Mouse (Mus musculus) left cerebral cortex, postnatal 36 days (tissue): ENCODE results near the gene Ppp1r12c. TPM values are rescaled to one million over a fixed set of nuclear protein-coding genes. Genes with fewer than 3 reads are reported as not detected.

Experiments
- DNase-seq, 2 experiments: peaks; one replicate each; pipeline ENCODE4 v3.0.0; 2021 to 2022; ENCODE audit warnings: low spot score in 2 of 2, mixed read lengths in 1 of 2
- intact Hi-C: fragments of 180-260 bp; cut with DNase I; formaldehyde crosslinking; loops from one replicate; pipeline ENCODE4 v1.15.1; 2025
- total RNA-seq, 2 experiments: library from RNA; stranded (reverse); gene quantifications; 2 replicates each; pipeline ENCODE4 v1.2.3; 2021

Gene Ppp1r12c
- total RNA-seq, 2 experiments from 2014 or later, result 142 to 168 TPM

DNA sequence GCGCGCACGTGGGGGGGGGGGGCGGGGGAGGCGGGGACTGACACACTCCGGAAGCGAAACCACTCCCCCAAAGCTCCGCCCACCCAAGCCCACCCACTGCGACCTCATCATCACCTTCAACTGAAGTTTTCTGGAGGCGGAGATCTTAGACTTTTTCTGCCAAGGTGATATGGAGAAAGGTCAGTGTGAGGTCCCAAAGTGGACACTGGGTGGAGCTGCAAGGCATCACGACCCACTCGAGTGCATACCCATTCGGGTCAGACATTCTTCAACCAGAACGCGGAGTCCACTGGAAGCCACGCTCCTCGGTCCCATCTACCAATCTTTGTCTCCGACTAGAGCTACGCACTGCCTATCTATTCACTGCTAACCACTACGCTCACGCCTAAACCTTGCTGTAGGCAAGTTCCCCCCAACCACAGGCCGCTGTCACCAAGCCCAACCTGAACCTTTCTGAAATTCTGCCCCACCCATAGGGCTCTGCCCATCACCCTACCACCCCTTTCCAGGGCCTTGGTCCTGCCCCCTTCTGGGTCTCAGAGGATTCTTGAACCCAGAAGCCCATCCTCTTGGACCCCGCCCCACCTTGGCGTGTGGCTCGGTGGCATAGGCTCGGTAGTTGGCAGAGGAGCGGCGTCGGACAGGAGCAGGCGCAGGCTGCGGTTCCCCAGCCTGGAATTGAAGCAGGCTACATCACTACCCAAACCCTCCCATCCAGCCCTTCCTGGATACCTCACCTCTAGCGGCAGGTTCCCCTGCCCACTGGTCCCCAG lies 19.9 kb upstream of the Ppp1r12c start:
- no peak for DNase-seq
- intact Hi-C loops, result loop anchor here (10.0 kb wide), 1 partner anchor 87 kb away; no protein-coding TSS in a partner anchor

GRCm38 (mm10) chr7:4518487-4518886 lies 17.0 kb upstream of the Ppp1r12c start:
- intact Hi-C loops, result no loop called here
- DNase-seq, result no peak

DNA sequence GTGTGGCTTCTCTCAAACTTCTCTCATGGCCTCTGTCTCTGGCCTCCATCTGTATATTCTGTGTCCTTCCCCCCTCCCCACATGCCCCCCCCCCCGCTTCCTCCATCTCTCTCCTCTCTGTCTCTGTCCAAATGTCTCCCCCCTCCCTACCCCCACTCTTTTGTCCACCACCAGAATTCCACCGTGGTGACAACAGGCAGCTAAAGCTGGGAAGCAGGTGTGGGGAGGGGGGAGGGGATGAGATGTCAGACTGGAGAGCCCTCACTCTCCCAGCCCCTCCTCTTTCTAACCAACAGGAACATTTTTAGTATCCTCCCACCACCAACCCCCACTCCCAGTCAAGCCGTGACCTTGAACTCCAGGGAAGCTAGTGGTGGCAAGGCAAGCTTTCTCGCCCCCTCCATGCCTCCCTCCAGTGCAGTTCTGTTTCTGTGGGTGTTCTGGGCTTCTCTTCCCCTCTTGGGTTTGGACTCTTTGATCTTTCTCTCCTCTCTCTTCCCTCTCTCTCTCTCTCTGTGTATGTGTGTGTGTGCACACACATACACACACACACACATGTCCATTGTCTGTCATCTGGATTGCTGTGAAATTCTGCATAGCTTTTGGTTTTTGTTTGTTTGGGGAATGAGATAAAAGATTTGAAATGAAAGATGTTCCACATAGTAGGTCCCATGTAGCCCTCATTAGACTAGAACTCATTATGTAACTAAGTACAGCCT lies 15.0 kb upstream of the Ppp1r12c start, which contains the start of gene Tnnt1:
Tnnt1 (minus strand) TSS at position 51 of the 719 bp plus-strand sequence.
- no peak for DNase-seq
- intact Hi-C loops, result no loop called here

DNA sequence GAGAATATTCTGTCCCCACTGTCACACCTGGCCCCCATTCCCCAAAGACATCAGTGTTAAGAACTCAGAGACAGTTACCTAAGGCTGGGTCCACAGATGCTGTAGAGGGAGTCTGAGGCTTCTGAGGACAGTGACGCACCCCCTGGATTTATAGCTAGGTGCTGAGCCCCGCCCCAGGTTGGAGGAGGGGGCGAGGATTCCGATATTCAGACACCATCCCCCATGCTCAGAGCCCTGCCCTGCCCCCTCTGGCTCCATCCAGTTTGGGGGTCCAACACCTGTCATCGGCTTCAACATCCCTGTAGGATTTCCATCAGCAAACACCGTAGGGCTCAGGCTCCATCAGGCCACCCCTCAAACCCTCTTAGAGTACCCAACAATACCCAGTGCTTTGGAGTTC lies 14.4 kb upstream of the Ppp1r12c start:
- intact Hi-C loops, result no loop called here
- DNase-seq, result no peak

GRCm38 (mm10) chr7:4513829-4514712 lies 12.6 kb upstream of the Ppp1r12c start:
- intact Hi-C loops, result no loop called here

DNA sequence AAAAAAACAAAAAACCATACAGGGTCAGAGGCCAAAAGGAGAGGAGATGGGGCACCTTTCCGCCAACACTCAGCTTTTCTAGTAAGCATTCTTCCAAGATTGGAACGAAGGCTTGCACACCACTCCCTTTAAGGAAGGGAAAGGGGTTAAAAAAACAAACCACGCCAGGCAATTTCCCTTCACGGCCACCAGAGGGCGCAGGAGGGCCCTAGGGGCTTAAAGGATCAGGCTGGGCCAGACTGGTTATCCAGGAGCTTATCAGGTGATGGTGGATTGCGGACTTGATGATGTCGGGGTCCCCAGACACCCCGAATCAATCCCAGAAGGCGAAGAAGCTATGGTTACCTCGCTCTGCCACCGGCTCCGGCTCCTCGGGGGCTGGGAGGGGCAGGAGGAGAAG lies 11.8 kb upstream of the Ppp1r12c start:
- intact Hi-C loops, result no loop called here
- DNase-seq, result no peak

More at GRCm38 (mm10) chr7:4513829-4514712, 12.6 kb upstream of the Ppp1r12c start:
- no peak for DNase-seq

DNA sequence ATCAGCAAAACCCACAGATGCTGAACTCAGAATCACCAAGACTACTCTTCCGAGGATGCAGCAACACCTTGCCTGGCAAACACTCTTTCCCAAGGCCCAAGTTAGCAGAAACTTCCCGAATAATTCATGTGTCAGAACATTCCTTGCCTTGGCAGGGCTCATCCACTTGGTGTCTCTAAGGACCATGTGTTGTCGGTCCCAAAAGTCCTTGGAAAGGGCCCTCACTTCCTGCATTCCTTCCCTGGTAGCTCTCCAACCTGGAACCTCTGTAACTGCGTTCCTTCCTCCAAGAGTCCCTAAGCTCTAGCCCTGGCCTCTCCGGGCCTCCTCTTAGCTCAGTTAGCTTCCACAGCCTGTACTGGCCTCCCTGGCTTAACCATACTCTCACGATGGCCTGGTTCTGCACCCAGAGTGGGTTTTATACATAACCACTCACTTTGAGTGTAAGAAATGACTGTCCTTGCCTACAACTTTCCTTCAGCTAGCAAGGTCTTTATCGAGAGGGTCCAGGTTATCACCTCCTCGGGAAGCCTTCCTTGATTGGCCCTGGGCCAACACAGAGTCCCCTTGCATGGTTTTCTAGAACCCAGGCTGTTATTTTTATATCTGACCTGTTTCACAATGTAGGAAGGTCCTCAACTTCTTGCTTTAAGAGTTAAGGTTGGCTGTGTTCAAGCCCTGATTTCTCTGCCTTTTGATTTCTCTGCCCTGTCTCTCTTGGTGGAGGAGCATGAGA lies 10.2 kb upstream of the Ppp1r12c start:
- intact Hi-C loops, result no loop called here
- no peak for DNase-seq

- intact Hi-C loops, result no loop called here
- peak in 1 of 2 experiments; percentile 33 for DNase-seq
Measured at GRCm38 (mm10) chr7:4509863-4510608, 8.6 kb upstream of the Ppp1r12c start.

GRCm38 (mm10) chr7:4508739-4509116 lies 7.2 kb upstream of the Ppp1r12c start:
- intact Hi-C loops, result no loop called here

DNA sequence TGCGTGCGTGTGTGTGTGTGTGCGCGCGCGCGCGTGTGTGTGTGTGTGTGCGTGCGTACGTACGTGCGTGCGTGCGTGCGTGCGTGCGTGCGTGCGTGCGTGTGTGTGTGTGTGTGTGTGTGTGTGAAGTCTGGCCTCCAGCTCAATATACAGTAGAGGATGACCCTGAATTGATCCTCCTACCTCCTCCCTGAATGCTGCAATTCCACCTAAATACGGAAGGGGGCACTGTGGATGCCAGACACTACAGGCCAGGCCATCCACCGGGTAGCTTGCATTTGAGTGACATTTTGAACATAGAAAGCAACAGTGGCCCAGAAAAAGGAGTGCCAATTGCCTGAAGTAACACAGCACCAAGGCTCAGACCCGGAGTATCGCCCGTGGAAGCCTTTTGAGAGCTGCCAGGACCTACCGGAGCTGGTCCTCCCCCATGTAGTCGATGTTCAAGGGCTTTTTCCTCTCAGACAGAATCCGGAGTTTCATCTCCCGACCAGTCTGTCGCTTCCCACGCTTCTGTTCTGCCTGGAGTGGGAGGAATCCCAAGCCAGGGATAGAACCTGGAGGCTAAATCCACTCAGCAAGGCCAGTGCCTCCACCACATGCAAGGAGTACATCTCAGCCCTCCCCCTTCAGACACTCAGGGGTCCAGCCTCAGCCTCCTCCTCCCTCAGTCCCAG lies 6.7 kb upstream of the Ppp1r12c start:
- intact Hi-C loops, result no loop called here
- DNase-seq, result peak; percentile 38 to 42

More at GRCm38 (mm10) chr7:4508739-4509116, 7.2 kb upstream of the Ppp1r12c start:
- no peak for DNase-seq

- DNase-seq, result no peak
- intact Hi-C loops, result no loop called here
Measured at GRCm38 (mm10) chr7:4507220-4507619, 5.7 kb upstream of the Ppp1r12c start.

DNA sequence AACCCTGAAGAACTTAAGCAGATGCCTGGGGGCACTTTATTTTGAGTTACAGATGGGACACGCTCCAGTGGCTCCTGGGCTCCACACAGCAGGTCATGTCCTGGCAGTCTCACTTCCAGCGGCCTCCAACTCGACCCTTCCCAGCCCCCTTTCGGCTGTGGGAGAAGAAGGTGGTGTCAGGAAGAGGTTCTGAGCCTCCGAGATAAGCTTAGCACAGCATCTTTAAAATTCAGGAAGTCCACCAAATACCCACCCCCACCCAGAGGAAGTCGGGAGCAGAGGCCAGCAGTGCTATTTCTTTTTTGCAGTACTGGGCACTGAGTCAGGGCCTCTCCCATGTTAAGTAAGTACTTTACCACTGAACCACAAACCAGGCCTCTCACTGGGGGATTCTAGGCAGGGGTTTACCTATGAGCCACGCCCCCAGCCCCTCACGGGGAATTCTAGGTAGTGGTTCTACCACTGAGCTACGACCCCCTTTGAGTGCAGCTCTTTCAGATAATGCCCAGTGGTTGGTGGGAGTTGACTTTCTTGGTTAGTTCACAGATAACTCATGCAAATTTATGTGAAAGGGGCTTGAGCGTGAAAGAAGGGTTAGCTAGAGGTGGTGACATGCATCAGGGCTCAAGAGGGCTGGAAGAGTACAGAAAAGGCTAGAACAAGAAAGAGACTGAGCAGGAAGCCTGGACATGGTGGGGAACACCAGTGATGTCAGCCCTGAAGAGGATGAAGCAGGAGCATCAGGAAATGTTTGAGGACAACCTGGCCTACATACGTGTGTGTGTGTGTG lies 3.4 kb upstream of the Ppp1r12c start:
- intact Hi-C loops, result no loop called here
- no peak for DNase-seq

DNA sequence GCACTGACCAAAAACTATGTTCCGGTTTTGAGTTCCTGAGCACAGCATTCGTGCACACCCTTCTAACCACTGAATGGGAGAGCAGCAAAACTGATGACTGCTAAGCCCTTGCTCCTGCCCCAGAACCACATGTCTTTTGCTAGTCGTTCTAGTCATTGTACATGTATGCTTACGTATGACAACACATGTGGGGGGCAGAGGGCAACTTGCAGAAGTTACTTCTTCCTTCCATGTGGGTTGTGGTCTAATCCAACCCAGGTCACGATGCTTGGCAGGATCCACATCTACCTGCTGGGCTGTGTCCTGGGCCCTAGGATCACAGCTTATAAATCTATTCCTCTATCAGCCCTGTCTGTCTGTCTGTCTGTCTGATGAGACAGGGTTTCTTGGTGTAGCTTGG lies 2.4 kb upstream of the Ppp1r12c start:
- no peak for DNase-seq
- intact Hi-C loops, result no loop called here

GRCm38 (mm10) chr7:4503100-4503499 lies 1.6 kb upstream of the Ppp1r12c start:
- DNase-seq, result no peak
- intact Hi-C loops, result no loop called here

- intact Hi-C loops, result no loop called here
- DNase-seq, result peak; percentile 24 to 53
Measured at GRCm38 (mm10) chr7:4502421-4503090, 1.1 kb upstream of the Ppp1r12c start.

DNA sequence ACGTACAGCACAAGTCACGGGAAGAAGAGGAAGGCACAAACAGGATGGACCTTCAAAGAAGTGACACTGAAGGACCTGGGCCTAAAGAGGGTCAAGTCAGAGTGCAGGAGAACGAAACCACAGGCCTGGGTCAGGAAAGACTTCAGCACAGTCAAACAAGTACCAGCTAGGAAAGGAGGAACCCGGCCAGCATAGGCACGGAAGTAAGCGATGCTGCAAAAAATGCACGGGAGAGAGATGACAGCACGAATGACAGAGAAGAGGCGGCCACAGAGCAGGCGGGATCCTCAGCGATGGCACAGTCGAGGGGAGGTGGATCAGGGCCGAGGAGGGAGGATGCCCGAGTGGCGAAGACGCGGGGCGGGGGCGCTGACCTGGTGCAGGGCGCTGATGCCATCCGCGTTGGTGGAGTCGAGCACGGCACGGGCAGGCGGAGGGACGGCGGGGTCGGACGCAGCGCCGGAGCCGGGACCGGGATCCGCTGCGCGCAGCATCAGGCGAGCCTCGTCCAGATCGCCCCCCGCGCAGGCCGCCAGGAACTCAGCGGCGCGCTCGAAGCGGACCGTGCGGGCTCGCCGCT lies 498 bp downstream of the Ppp1r12c start:
- peak; percentile 43 to 49 for DNase-seq
- intact Hi-C loops, result no loop called here
